Mouse (Mus musculus) kidney, adult 2 months (tissue): ENCODE data around the gene Odf3l1. TPM values are rescaled to one million over a fixed set of nuclear protein-coding genes. Genes with fewer than 3 reads are reported as not detected.

Source experiments
- DNase-seq: peaks from one replicate; pipeline ENCODE4 v3.0.0; 2021
- H3K27ac ChIP-seq: fragments of 200-500 bp; 2 replicates; pipeline ENCODE4 v1.5.1; 2012; ENCODE audit warnings: low read depth, low read length, control low read depth, inconsistent platforms; ENCODE audit not compliant: insufficient read depth
- H3K27me3 ChIP-seq: fragments of 200-500 bp; replicated peaks from 2 replicates; pipeline ENCODE4 v1.6.1; 2012; ENCODE audit warnings: mild to moderate bottlenecking, moderate library complexity, low read length, inconsistent platforms; ENCODE audit not compliant: control insufficient read depth, insufficient read depth
- H3K36me3 ChIP-seq: fragments of 200-500 bp; 2 replicates; pipeline ENCODE4 v1.6.1; 2012; ENCODE audit warnings: mild to moderate bottlenecking, moderate library complexity, low read length, inconsistent platforms; ENCODE audit not compliant: control insufficient read depth, insufficient read depth
- H3K4me1 ChIP-seq: fragments of 200-500 bp; 2 replicates; pipeline ENCODE4 v1.6.1; 2011; ENCODE audit warnings: low read length; ENCODE audit not compliant: control insufficient read depth, insufficient read depth
- H3K4me3 ChIP-seq: fragments of 200-500 bp; 2 replicates; pipeline ENCODE4 v1.5.1; 2011; ENCODE audit warnings: mild to moderate bottlenecking, low read depth, low read length, control low read depth; ENCODE audit not compliant: insufficient read depth
- CTCF ChIP-seq: fragments of 200-500 bp; conservative IDR thresholded peaks from 2 replicates; pipeline ENCODE4 v1.5.1; 2011; ENCODE audit warnings: low read depth, mild to moderate bottlenecking, control low read depth, low read length, moderate library complexity, mixed read lengths; ENCODE audit not compliant: insufficient read depth, insufficient read length
- POLR2A ChIP-seq: fragments of 200-500 bp; IDR thresholded peaks from one replicate; pipeline ENCODE4 v1.6.1; 2011; ENCODE audit warnings: low read depth, low read length, control low read depth
- WGBS: fragments of 180-500 bp; shearing (Covaris S2); methylation state at CpG from one replicate; pipeline ENCODE4 v1.1.7; 2018; 5-methylcytosine and 5-hydroxymethylcytosine counted together
- polyA plus RNA-seq: library from polyadenylated mRNA; depleted of rRNA; stranded (reverse); fragments of >200 nt; gene quantifications from 2 replicates; pipeline ENCODE4 v1.2.3, GENCODE M21; 2012

The Odf3l1 gene
- polyA plus RNA-seq, 1 experiment, result 2.0 TPM

DNA sequence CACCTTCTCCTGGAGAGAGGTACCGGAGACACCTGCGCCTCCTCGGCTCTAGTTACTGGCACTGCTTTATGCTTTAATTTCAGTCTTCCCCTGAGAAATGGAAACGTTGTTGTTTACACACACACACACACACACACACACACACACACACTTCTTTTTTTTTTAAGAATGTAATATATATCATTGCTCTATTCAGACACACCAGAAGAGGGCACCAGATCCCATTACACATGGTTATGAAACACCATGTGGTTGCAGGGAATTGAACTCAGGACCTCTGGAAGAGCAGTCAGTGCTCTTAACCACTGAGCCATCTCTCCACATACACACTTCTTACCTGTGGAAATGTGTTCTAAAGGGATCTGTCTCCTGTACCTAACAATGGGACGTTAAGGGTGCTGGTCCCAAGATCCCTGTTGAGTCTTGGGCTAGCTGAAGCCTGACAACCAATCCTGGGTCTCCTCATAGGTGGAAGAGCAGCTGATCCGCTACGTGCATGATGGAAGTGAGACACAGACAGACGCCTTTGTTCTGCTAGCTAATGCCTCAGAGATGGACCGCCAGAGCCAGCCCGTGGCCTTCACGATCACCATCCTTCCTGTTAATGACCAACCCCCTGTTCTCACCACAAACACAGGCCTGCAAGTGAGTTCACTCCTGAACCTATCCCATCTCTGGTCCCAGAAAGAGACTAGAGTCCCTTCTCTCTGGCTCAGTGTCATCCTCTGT is 26.2 kb upstream of the Odf3l1 start:
- H3K4me3 ChIP-seq, result no peak overlapping the region
- WGBS, result 70% methylated on average over 11 of the region's 11 CpGs
- no peak for DNase-seq
- no peaks in the 10 kb centered on the region for H3K36me3 ChIP-seq
- H3K4me1 ChIP-seq, result no peaks in the 10 kb centered on the region
- TF ChIP-seq CTCF (no peak), POLR2A (no peak)
- H3K27ac ChIP-seq, result no peak overlapping the region
- no peaks in the 10 kb centered on the region for H3K27me3 ChIP-seq

DNA sequence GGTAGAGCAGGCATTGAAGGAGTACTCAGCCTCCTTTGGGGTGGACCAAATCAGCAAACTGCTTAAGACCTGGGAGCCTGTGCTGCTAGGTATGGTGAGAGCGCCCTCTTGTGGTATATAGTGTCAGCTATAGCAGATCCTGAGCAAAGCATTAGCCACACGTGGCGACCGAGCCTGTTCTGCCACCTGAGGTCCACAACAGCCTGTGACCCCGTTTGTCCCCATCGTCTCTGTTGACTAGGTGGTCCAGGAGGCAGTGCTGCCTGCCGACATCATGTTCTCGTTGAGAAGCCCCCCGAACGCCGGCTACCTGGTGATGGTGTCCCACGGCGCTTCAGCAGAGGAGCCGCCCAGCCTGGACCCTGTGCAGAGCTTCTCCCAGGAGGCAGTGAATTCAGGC is 25.3 kb upstream of the Odf3l1 start:
- Histone ChIP-seq H3K36me3 (no peaks in the 10 kb centered on the region), H3K4me1 (no peaks in the 10 kb centered on the region), H3K27me3 (no peaks in the 10 kb centered on the region), H3K4me3 (no peak overlapping the region), H3K27ac (no peak overlapping the region)
- WGBS, result 26% methylated on average over 14 of the region's 14 CpGs
- DNase-seq, result peak; percentile 85
- TF ChIP-seq CTCF, result peak; percentile 94
- no peak for TF ChIP-seq POLR2A

DNA sequence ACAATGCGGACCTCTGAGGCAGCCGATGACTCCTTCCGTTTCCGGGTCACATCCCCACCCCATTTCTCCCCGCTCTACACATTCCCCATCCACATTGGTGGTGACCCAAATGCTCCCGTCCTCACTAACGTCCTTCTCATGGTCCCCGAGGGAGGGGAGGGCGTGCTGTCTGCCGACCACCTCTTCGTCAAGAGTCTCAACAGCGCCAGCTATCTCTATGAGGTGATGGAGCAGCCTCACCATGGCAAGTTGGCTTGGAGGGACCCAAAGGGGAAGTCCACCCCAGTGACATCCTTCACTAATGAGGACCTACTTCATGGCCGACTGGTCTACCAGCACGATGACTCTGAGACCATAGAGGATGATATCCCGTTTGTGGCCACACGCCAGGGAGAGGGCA is 23.1 kb upstream of the Odf3l1 start:
- Histone ChIP-seq H3K27me3 (no peaks in the 10 kb centered on the region), H3K27ac (no peak overlapping the region), H3K4me1 (no peaks in the 10 kb centered on the region), H3K36me3 (no peaks in the 10 kb centered on the region), H3K4me3 (no peak overlapping the region)
- no peak for DNase-seq
- WGBS, result 88% methylated on average over 16 of the region's 16 CpGs
- no peak for TF ChIP-seq POLR2A
- no peak for TF ChIP-seq CTCF

DNA sequence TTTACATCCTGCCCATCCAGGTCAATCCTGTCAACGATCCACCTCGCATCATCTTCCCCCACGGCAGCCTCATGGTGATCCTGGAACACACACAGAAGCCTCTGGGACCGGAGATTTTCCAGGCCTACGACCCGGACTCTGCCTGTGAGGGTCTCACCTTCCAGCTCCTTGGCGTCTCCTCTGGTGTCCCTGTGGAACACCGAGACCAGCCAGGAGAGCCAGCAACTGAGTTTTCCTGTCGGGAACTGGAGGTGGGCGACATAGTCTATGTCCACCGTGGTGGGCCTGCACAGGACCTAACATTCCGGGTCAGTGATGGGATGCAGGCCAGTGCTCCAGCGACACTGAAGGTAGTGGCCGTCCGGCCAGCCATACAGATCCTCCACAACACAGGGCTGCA is 22.1 kb upstream of the Odf3l1 start:
- Histone ChIP-seq H3K4me1 (no peaks in the 10 kb centered on the region), H3K27me3 (no peaks in the 10 kb centered on the region), H3K4me3 (no peak overlapping the region), H3K36me3 (no peaks in the 10 kb centered on the region), H3K27ac (no peak overlapping the region)
- no peak for DNase-seq
- TF ChIP-seq POLR2A (no peak), CTCF (no peak)
- 96% methylated on average over 15 of the region's 15 CpGs for WGBS

DNA sequence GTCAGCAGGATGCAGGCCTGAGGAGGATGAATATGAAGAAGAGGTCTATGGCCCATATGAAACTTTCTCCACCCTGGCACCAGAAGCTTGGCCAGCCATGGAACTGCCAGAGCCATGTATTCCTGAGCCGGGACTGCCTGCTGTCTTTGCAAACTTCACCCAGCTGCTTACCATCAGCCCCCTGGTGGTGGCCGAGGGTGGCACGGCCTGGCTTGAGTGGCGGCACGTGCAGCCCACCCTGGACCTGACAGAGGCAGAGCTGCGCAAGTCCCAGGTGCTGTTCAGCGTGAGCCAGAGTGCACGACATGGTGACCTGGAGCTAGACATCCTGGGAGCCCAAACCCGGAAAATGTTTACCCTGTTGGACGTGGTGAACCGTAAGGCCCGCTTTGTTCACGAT is 21.6 kb upstream of the Odf3l1 start:
- Histone ChIP-seq H3K4me1 (no peaks in the 10 kb centered on the region), H3K27me3 (no peaks in the 10 kb centered on the region), H3K27ac (no peak overlapping the region), H3K4me3 (no peak overlapping the region), H3K36me3 (no peaks in the 10 kb centered on the region)
- TF ChIP-seq CTCF (no peak; the same call in 1 of the 2 replicates), POLR2A (no peak)
- WGBS, result 64% methylated on average over 13 of the region's 13 CpGs
- no peak for DNase-seq

DNA sequence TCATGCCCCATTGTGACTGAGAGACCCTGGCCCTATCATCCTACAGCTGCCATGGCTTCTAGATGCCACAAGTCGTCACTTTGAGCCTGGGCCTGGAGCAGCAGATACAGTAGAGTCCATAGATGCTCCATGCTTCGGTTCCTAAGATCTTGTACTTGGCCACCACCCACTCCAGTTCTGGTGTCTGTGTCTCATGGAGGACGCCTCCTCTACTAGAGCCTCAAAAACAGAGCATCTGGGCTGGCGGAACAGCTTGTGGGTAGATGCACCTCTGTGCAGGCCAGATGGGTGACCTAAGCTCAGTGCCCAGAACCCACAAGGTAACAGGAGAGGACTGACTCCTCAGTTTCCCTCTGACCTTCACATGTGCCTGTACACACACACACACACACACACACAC is 19.8 kb upstream of the Odf3l1 start:
- DNase-seq, result no peak
- Histone ChIP-seq H3K27ac (no peak overlapping the region), H3K27me3 (no peaks in the 10 kb centered on the region), H3K36me3 (no peaks in the 10 kb centered on the region), H3K4me1 (no peaks in the 10 kb centered on the region), H3K4me3 (no peak overlapping the region)
- 94% methylated on average over 4 of the region's 4 CpGs for WGBS
- TF ChIP-seq CTCF, result no peak
- TF ChIP-seq POLR2A, result no peak

DNA sequence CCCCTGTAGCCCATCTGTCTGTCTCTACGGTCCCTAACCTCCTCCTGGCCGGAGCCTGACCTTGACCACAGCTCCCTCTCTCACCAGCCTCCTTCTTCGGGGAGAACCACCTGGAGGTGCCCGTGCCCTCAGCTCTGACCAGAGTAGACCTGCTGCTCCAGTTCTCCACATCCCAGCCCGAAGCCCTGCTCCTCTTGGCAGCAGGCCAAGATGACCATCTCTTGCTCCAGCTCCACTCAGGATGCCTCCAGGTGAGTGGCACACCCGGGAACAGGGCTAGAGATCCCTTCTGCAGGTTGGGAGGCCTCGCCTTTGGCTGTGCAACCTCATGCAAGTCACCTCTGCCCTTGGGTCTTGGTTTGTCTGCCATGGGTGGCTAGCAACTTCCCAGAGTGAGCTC is 19.0 kb upstream of the Odf3l1 start:
- H3K4me3 ChIP-seq, result no peak overlapping the region
- TF ChIP-seq CTCF, result no peak
- no peak for TF ChIP-seq POLR2A
- no peaks in the 10 kb centered on the region for H3K36me3 ChIP-seq
- no peak overlapping the region for H3K27ac ChIP-seq
- WGBS, result 61% methylated on average over 7 of the region's 7 CpGs
- H3K27me3 ChIP-seq, result no peaks in the 10 kb centered on the region
- DNase-seq, result no peak
- H3K4me1 ChIP-seq, result no peaks in the 10 kb centered on the region
